Mouse (Mus musculus) liver, adult 2 months (tissue): ENCODE measurements around the gene Clmn. TPM values are rescaled to one million over a fixed set of nuclear protein-coding genes. Genes with fewer than 3 reads are reported as not detected.
A peak's percentile ranks its signal among the peaks of the same experiment; 100 is the strongest.

Experiments
- DNase-seq: peaks from one replicate; pipeline ENCODE4 v3.0.0-alpha.2; 2011; ENCODE audit warnings: low read depth, low spot score; ENCODE audit errors: extremely low read depth
- H3K27ac ChIP-seq: fragments of 200-500 bp; replicated peaks from 2 replicates; pipeline ENCODE4 v1.5.1; 2012; ENCODE audit warnings: low read depth, mild to moderate bottlenecking, control low read depth, inconsistent platforms, low read length; ENCODE audit not compliant: insufficient read depth
- H3K27me3 ChIP-seq: fragments of 200-500 bp; 2 replicates; pipeline ENCODE4 v1.6.1; 2012; ENCODE audit warnings: mild to moderate bottlenecking, moderate library complexity, low read length, inconsistent platforms; ENCODE audit not compliant: control insufficient read depth, insufficient read depth
- H3K36me3 ChIP-seq: fragments of 200-500 bp; 2 replicates; pipeline ENCODE4 v1.6.1; 2012; ENCODE audit warnings: low read length, inconsistent platforms; ENCODE audit not compliant: control insufficient read depth, insufficient read depth
- H3K4me1 ChIP-seq: fragments of 200-500 bp; 2 replicates; pipeline ENCODE4 v1.6.1; 2011; ENCODE audit warnings: low read length; ENCODE audit not compliant: control insufficient read depth, insufficient read depth
- H3K4me3 ChIP-seq: fragments of 200-500 bp; 2 replicates; pipeline ENCODE4 v1.5.1; 2011; ENCODE audit warnings: low read depth, mild to moderate bottlenecking, control low read depth, low read length, moderate library complexity; ENCODE audit not compliant: insufficient read depth
- H3K79me2 ChIP-seq: fragments of 200-500 bp; 2 replicates; pipeline ENCODE4 v1.6.1; 2012; ENCODE audit warnings: inconsistent platforms, mild to moderate bottlenecking, low read length, moderate library complexity; ENCODE audit not compliant: control insufficient read depth, insufficient read depth
- H3K9ac ChIP-seq: fragments of 200-500 bp; 2 replicates; pipeline ENCODE4 v1.6.1; 2012; ENCODE audit warnings: low read depth, mild to moderate bottlenecking, control low read depth, inconsistent platforms, low read length
- CTCF ChIP-seq: fragments of 200-500 bp; IDR thresholded peaks from 2 replicates; pipeline ENCODE4 v1.5.1; 2011; ENCODE audit warnings: low read depth, low read length, control low read depth
- POLR2A ChIP-seq: fragments of 200-500 bp; IDR thresholded peaks from 2 replicates; pipeline ENCODE4 v1.6.1; 2011; ENCODE audit warnings: low read length, control low read depth; ENCODE audit not compliant: insufficient read depth; ENCODE audit errors: extremely low read depth
- WGBS: fragments of 180-500 bp; shearing (Covaris S2); methylation state at CpG from one replicate; pipeline ENCODE4 v1.1.7; 2018; 5-methylcytosine and 5-hydroxymethylcytosine counted together
- polyA plus RNA-seq: library from polyadenylated mRNA; depleted of rRNA; stranded (reverse); fragments of >200 nt; gene quantifications from 2 replicates; pipeline ENCODE4 v1.2.3, GENCODE M21; 2012
- total RNA-seq: library from RNA; depleted of rRNA; stranded (reverse); fragments of >200 nt; gene quantifications from 2 replicates; pipeline ENCODE4 v1.2.3, GENCODE M21; 2014

The Clmn gene
- total and polyA plus RNA-seq, 2 experiments = 13.7 to 20.4 TPM

- Histone ChIP-seq H3K4me3 (no peak overlapping the region), H3K27me3 (no peaks in the 10 kb centered on the region), H3K79me2 (peaks cover 38% of the 10 kb centered on the region), H3K9ac (no peak overlapping the region), H3K27ac (no peak overlapping the region), H3K36me3 (no peaks in the 10 kb centered on the region), H3K4me1 (peaks cover 28% of the 10 kb centered on the region)
- TF ChIP-seq CTCF (no peak), POLR2A (no peak)
- DNase-seq = no peak
- WGBS = 94% methylated on average over 4 of the region's 4 CpGs
Measured at GRCm38 (mm10) chr12:104743687-104744086, 121.2 kb downstream of the Clmn start.

- no peak overlapping the region for H3K4me3 ChIP-seq
- H3K27ac ChIP-seq = no peak overlapping the region
- H3K27me3 ChIP-seq = no peaks in the 10 kb centered on the region
- WGBS = 70% methylated on average over 6 of the region's 6 CpGs
- no peak for DNase-seq
- H3K9ac ChIP-seq = no peak overlapping the region
- TF ChIP-seq POLR2A (no peak), CTCF (no peak)
- peaks cover 8% of the 10 kb centered on the region for H3K36me3 ChIP-seq
- H3K79me2 ChIP-seq = peaks cover 29% of the 10 kb centered on the region; the same call in 1 of the 2 replicates
- H3K4me1 ChIP-seq = peaks cover 24% of the 10 kb centered on the region
Measured at GRCm38 (mm10) chr12:104742247-104742646, 122.6 kb downstream of the Clmn start.

DNA sequence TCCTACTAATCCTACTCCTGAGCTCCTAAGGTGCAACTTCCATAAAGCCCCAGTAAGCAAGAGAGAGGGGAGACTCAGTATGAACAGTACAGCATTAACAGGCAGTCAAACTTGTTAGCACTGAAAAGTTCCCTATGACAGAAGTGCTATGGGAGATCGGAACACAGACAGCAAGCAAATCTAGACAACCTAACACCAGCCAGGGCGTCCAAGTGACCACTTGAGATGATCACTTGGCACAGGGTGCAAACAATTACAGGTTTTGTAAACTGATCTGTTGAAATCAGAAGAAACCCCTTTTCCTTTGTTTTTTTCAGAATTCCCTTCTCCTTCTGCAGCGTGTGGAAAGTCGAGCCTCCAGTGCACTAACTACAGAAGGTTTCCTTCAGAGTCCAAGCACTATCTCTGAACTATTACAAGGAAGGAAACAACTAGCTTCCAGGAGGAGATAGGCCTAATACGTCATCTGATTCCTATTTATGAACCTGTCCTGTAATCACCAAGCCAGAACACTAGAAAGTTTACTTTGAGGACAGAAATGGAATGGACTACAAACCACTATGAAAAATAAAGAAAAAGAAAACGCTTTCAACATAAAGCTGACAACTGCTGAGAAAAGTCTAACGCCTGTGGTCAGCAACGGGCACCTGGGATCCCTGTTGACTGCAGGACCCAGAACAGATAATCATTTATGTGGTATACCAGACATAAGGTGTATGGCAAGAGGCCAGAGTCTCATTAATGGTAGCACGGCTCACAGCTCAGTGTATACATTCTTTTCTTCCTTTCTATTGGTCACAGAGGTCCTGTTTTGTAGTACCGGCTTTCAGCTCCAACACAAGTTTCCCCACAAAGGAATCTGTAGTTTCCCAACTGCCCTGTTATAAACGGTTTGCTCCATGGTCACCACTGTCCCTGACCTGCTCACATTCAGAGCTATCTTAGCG is 123.8 kb downstream of the Clmn start:
- no peak overlapping the region for H3K9ac ChIP-seq
- TF ChIP-seq CTCF = no peak
- no peak for TF ChIP-seq POLR2A
- H3K4me3 ChIP-seq = no peak overlapping the region
- H3K4me1 ChIP-seq = peaks cover 17% of the 10 kb centered on the region
- H3K27me3 ChIP-seq = no peaks in the 10 kb centered on the region
- WGBS = 46% methylated on average over 12 of the region's 12 CpGs
- peaks cover 10% of the 10 kb centered on the region for H3K36me3 ChIP-seq
- peaks cover 26% of the 10 kb centered on the region; the same call in 1 of the 2 replicates for H3K79me2 ChIP-seq
- DNase-seq = peak; percentile 58
- H3K27ac ChIP-seq = 0 out of 2 replicates have a peak overlapping the region, but pooled peaks have one; percentile 24

DNA sequence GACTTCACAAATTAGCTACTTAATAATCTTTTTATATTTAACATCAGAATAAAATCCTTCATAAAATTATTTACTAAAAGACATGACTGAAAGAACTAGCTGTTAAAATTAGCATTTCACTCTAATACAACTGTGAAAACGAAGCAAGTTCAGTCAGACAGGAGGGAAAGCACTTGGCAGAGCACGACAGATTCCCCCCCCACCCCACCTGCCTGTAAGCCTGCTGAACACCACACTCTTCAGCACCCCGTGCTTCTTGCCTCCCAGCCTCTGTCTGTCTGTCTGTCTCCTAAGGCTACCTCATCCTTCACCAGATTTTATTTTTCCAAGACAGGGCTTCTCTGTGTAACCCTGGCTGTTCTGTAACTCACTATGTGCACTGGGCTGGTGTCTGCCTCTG is 125.9 kb downstream of the Clmn start:
- Histone ChIP-seq H3K27me3 (no peaks in the 10 kb centered on the region), H3K79me2 (peaks cover 22% of the 10 kb centered on the region; the same call in 1 of the 2 replicates), H3K27ac (no peak overlapping the region), H3K9ac (no peak overlapping the region), H3K4me1 (peaks cover 14% of the 10 kb centered on the region), H3K36me3 (peaks cover 15% of the 10 kb centered on the region), H3K4me3 (no peak overlapping the region)
- TF ChIP-seq POLR2A (no peak), CTCF (no peak)
- DNase-seq = no peak
- 64% methylated on average over 3 of the region's 3 CpGs for WGBS

GRCm38 (mm10) chr12:104738446-104738845 is 126.4 kb downstream of the Clmn start:
- no peak overlapping the region for H3K4me3 ChIP-seq
- peaks cover 15% of the 10 kb centered on the region for H3K36me3 ChIP-seq
- WGBS = 52% methylated on average over 9 of the region's 9 CpGs
- H3K9ac ChIP-seq = no peak overlapping the region
- DNase-seq = peak; percentile 72
- peaks cover 14% of the 10 kb centered on the region for H3K4me1 ChIP-seq
- H3K79me2 ChIP-seq = peaks cover 19% of the 10 kb centered on the region; the same call in 1 of the 2 replicates
- H3K27me3 ChIP-seq = no peaks in the 10 kb centered on the region
- no peak for TF ChIP-seq CTCF
- no peak for TF ChIP-seq POLR2A
- H3K27ac ChIP-seq = no peak overlapping the region

- peaks cover 15% of the 10 kb centered on the region for H3K36me3 ChIP-seq
- peaks cover 11% of the 10 kb centered on the region for H3K4me1 ChIP-seq
- no peak for DNase-seq
- no peak overlapping the region for H3K27ac ChIP-seq
- H3K79me2 ChIP-seq = peaks cover 13% of the 10 kb centered on the region; the same call in 1 of the 2 replicates
- no peak overlapping the region for H3K9ac ChIP-seq
- TF ChIP-seq POLR2A = no peak
- no peak for TF ChIP-seq CTCF
- 95% methylated on average over 10 of the region's 10 CpGs for WGBS
- H3K27me3 ChIP-seq = no peaks in the 10 kb centered on the region
- no peak overlapping the region for H3K4me3 ChIP-seq
Measured at GRCm38 (mm10) chr12:104737666-104738065, 127.2 kb downstream of the Clmn start.
